Mouse (Mus musculus): ENCODE results near the gene Mip. TPM values are rescaled to one million over a fixed set of nuclear protein-coding genes. Genes with fewer than 3 reads are reported as not detected.
A peak's percentile ranks its signal among the peaks of the same experiment; 100 is the strongest.
"Not testable (repeated sequence)": the region's sequence is repeated elsewhere in the genome, so short reads cannot be mapped to it uniquely, and the experiment has no call there.

Gene Mip
- polyA plus RNA-seq, 1 experiment from 2014 or later: not detected

DNA sequence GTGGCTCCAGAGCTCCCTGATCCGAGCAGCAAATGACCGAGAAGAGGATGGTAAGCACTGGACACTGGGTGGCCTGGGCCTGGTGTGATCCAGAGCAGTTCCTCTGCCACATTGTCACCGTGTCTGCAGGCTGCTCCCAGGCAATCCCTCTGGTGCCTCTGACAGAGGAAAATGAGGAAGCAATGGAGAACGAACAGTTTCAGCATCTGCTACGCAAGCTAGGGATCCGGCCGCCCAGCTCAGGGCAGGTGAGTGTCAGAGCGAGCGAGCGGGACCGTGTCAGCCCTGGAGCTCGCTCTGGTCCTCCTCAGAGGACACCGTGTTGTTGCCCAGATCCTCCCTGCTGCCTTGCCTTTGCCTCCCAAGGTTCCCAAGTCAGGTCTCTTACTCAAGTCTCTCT lies 24.9 kb downstream of the Mip start:
- Histone ChIP-seq H3K4me2 (no peak overlapping the region), H3K9me3 (replicated peaks) (no peaks in the 10 kb centered on the region), H3K4me1 (replicated peaks) (peaks cover 5% of the 10 kb centered on the region; the same call in 1 of the 2 replicates), H3K27me3 (no peaks in the 10 kb centered on the region), H3K9ac (no peak overlapping the region), H3K4me3 (replicated peaks) (no peak overlapping the region), H3K36me3 (replicated peaks) (peaks cover 76% of the 10 kb centered on the region), H3K27ac (replicated peaks) (no peak overlapping the region)
- no peak for ATAC-seq (ENCODE audit: insufficient read depth)
- 83% methylated on average over 13 of the region's 13 CpGs for WGBS (ENCODE audit: insufficient replicate concordance)

DNA sequence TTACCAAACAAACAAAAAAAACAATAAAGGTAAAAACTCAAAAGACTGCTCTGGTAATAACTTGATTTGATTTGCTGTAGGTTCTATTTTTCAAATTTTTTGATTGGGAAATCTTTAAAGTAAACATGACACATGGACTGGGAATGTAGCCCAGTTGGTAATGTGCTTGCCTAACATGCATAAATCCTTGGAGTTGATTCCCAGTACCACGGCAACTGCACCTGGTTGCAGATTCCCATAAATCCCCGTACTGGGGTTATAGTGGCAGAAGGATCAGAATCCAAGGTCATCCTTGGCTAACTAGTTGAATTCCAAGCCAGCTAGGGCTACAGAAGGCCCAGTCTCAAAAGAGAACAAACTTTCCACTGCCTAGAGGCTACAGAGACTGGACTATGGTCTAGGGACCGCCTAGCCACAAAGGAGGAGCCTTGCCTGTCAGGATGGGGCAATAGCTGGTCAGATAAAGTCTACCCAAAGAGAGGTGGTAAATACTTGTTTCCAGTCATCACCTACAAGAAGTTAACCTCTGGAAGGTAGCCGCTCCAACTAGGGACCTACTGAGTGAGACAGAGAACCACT lies 28.1 kb downstream of the Mip start, which contains the start of gene Apon:
Gene Apon, plus strand, starts transcription at position 420 of the 579 bp plus-strand sequence.
- 0 out of 2 replicates have a peak, but pooled peaks have one; percentile 19 for ATAC-seq (ENCODE audit: insufficient read depth)

DNA sequence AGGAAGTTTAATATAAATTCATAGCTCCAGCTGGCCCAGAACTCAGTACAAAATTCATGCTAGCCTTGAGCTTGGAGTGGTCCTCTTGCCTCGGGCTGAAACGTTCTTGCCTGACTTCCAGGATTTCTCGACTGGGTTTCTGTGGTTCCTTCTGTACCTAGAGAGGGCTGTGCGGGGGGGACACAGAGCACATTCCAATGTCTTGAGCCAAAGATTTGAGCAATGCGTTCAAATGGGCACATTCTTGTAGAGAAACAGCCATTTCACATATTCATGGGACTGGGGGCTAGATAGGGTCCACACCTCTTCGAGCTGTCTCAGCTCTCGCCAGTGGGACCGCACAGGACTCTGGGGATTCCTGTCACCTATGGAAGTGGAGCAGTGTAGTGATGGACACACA lies 30.3 kb downstream of the Mip start:
- WGBS (ENCODE audit: insufficient replicate concordance): 75% methylated on average over 8 of the region's 8 CpGs
- Histone ChIP-seq H3K9me3 (replicated peaks) (no peaks in the 10 kb centered on the region), H3K27me3 (no peaks in the 10 kb centered on the region), H3K27ac (replicated peaks) (no peak overlapping the region), H3K9ac (no peak overlapping the region), H3K4me3 (replicated peaks) (no peak overlapping the region), H3K4me2 (no peak overlapping the region), H3K36me3 (replicated peaks) (peaks cover 23% of the 10 kb centered on the region), H3K4me1 (replicated peaks) (peaks cover 13% of the 10 kb centered on the region)
- no peak for ATAC-seq (ENCODE audit: insufficient read depth)

More for the DNA sequence above, 28.1 kb downstream of the Mip start, which contains the start of gene Apon:
- Histone ChIP-seq H3K27me3 (no peaks in the 10 kb centered on the region), H3K4me2 (no peak within 1 kb of the TSS), H3K4me3 (replicated peaks) (no peak within 1 kb of the TSS), H3K9ac (no peak within 1 kb of the TSS), H3K27ac (replicated peaks) (peak within 1 kb of the TSS; percentile 29), H3K9me3 (replicated peaks) (no peaks in the 10 kb centered on the region), H3K4me1 (replicated peaks) (peaks cover 6% of the 10 kb centered on the region; the same call in 1 of the 2 replicates), H3K36me3 (replicated peaks) (peaks cover 44% of the 10 kb centered on the region)
- 72% methylated on average over 4 of the region's 4 CpGs for WGBS (ENCODE audit: insufficient replicate concordance)

DNA sequence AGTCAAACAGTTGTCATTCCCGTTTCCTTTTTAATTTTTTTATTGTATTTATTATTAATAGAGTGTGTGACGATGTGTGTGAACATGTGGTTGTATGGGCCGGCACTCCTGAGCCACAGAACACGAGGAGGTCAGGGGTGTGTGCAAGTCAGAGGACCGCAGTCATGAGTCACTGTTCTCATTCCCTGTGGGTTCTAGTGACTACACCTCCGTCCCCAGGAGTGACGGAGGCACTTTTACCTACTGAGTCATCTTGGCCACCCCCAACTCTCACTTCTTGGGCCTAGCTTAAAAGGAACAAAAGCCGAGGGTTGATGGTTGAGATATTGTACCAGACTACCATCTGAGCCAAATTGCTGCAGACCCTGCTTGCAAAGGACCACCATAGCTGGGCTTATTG lies 30.7 kb downstream of the Mip start:
- Histone ChIP-seq H3K27me3 (no peaks in the 10 kb centered on the region), H3K4me1 (replicated peaks) (peaks cover 13% of the 10 kb centered on the region), H3K4me3 (replicated peaks) (no peak overlapping the region), H3K9ac (no peak overlapping the region), H3K9me3 (replicated peaks) (no peaks in the 10 kb centered on the region), H3K4me2 (no peak overlapping the region), H3K27ac (replicated peaks) (no peak overlapping the region), H3K36me3 (replicated peaks) (peaks cover 19% of the 10 kb centered on the region)
- no peak for ATAC-seq (ENCODE audit: insufficient read depth)
- 73% methylated on average over 8 of the region's 8 CpGs for WGBS (ENCODE audit: insufficient replicate concordance)

DNA sequence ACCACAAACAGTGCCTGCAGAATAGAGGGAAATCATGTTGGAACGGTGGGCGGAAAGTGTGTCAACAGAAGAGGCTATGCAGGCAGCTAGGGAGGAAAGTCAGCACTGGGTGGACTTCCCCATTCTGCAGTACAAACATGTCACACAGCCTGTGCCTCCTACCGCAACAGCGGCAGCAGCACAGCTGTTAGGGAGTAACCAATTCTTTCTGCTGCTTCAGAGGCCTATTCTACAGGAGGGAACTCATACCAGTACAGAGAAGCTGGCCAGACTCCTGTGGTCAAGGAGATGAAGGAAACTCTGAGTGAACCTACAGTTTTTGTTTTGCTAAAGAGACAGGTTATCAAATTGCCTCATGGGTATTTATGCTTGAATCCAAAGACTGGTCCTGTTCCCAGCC lies 33.3 kb downstream of the Mip start:
- Histone ChIP-seq H3K27me3 (no peaks in the 10 kb centered on the region), H3K9ac (no peak overlapping the region), H3K4me1 (replicated peaks) (peaks cover 11% of the 10 kb centered on the region), H3K9me3 (replicated peaks) (no peaks in the 10 kb centered on the region), H3K4me3 (replicated peaks) (no peak overlapping the region), H3K27ac (replicated peaks) (peak overlapping the region; percentile 30; the same call in 1 of the 2 replicates), H3K36me3 (replicated peaks) (no peaks in the 10 kb centered on the region), H3K4me2 (no peak overlapping the region)
- 13% methylated on average over 4 of the region's 4 CpGs for WGBS (ENCODE audit: insufficient replicate concordance)
- 0 out of 2 replicates have a peak, but pooled peaks have one; percentile 20 for ATAC-seq (ENCODE audit: insufficient read depth)

DNA sequence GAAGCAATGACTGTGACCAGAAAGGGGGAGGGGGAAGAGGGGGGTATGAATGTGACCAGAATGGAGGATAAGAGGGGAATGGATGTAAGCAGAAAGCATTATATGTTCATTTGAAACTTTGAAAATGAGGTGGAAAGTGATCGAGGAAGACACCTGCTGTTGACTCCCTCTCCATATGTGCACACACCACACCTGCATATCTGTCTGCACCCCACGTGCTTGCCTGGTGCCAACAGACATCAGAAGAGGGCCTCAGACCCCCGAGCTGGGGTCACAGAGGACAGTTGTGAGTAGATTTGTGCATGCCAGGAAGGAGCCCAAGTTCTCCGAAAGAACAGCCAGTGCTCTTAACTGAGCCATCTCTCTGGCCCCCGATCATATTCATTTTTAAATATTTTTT lies 34.3 kb downstream of the Mip start:
- WGBS (ENCODE audit: insufficient replicate concordance): 57% methylated on average over 5 of the region's 5 CpGs
- H3K36me3 ChIP-seq (replicated peaks): no peaks in the 10 kb centered on the region
- no peaks in the 10 kb centered on the region for H3K27me3 ChIP-seq
- no peak overlapping the region for H3K4me2 ChIP-seq
- no peak overlapping the region for H3K4me3 ChIP-seq (replicated peaks)
- H3K9me3 ChIP-seq (replicated peaks): no peaks in the 10 kb centered on the region
- no peak overlapping the region for H3K9ac ChIP-seq
- ATAC-seq (ENCODE audit: insufficient read depth): no peak
- peaks cover 8% of the 10 kb centered on the region for H3K4me1 ChIP-seq (replicated peaks)
- H3K27ac ChIP-seq (replicated peaks): no peak overlapping the region

DNA sequence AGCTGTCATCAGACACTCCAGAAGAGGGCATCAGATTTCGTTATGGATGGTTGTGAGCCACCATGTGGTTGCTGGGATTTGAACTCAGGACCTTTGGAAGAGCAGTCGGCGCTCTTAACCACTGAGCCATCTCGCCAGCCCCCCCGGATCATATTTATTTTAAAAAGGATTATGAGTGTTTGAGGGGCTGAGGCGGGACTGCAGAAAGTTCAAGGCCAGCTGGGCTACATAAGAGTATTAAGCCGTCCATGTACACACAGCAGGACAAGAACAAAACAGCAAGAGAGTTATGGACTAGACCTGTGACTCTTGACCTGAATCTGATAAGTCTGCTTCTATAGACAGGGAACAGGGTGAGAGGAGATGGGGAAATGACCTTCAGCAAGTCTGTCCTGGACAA lies 34.7 kb downstream of the Mip start:
- WGBS (ENCODE audit: insufficient replicate concordance): 77% methylated on average over 7 of the region's 7 CpGs
- H3K4me3 ChIP-seq (replicated peaks); H3K27ac ChIP-seq (replicated peaks); H3K9me3 ChIP-seq (replicated peaks); H3K27me3 ChIP-seq; H3K36me3 ChIP-seq (replicated peaks); H3K4me1 ChIP-seq (replicated peaks); H3K4me2 ChIP-seq; H3K9ac ChIP-seq; ATAC-seq (ENCODE audit: insufficient read depth): not testable (repeated sequence)

DNA sequence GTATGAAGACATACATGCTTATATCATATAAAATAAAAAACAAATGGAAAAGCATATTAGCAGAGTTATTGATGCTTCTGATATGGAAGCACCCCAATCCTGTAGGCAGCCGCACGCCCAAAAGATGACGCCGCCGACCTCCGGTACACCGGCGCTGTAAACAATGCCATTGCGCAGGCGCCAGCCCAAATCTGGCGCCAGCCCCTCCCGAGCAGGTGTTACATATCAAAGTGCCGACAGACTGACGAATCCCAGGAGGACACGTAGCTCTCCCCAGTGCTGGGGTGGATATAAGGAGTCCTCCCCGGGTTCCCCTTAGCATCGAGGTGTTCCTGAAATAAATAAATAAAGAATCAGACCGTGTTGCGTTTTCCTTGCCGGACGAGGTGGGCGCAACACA lies 36.7 kb downstream of the Mip start:
- Histone ChIP-seq H3K9ac (no peak overlapping the region), H3K4me1 (replicated peaks) (peaks cover 8% of the 10 kb centered on the region), H3K4me2 (no peak overlapping the region), H3K4me3 (replicated peaks) (no peak overlapping the region), H3K27me3 (no peaks in the 10 kb centered on the region), H3K36me3 (replicated peaks) (no peaks in the 10 kb centered on the region), H3K27ac (replicated peaks) (no peak overlapping the region), H3K9me3 (replicated peaks) (no peaks in the 10 kb centered on the region)
- 80% methylated on average over 22 of the region's 22 CpGs for WGBS (ENCODE audit: insufficient replicate concordance)
- ATAC-seq (ENCODE audit: insufficient read depth): no peak

DNA sequence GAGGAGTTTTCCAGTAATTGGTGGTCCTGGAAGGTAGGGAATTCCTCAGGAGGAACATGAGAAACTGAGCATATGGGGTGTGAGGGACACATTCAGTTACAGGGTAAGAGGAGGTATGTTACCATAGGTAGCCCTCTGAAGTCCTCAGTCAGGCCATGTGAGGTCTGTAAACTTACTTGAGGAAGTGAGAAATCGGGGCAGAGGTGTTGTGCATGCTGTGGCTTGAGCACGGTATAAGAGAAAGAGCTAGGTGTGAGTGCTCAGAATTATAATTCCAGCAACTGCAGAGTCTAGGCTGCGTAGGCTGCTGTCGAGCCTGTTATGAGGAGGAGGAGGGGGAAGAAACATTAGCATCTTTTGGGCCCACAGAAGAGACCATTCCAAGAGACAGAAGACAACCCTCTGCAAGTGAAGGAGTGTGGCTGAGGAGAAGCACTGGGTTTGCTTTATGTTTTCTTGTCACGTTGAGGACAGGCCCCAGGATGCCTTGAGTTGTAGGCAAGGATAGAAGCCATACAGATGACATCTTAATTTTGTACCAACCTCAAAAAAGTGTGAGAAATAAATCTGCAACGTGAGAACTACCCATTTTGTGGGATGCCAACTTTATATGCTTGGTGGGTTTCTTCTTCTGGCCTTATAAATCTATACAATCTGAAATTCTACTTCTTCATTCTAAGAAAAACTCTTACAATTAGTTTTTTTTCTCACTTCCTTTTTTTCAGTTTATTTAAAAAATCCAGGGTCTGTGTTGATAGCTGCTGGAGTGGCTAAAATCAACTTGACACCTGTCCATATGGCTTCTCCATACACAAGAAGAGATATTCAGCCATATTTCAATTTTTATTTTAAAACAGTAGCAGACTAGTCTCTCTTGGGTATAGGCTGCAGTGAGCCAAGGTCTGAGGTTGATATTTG lies 38.0 kb downstream of the Mip start:
- ATAC-seq (ENCODE audit: insufficient read depth): no peak
- Histone ChIP-seq H3K36me3 (replicated peaks) (no peaks in the 10 kb centered on the region), H3K27ac (replicated peaks) (no peak overlapping the region), H3K9me3 (replicated peaks) (no peaks in the 10 kb centered on the region), H3K4me1 (replicated peaks) (peaks cover 8% of the 10 kb centered on the region), H3K27me3 (no peaks in the 10 kb centered on the region), H3K4me3 (replicated peaks) (no peak overlapping the region), H3K9ac (no peak overlapping the region), H3K4me2 (no peak overlapping the region)
- 66% methylated on average over 6 of the region's 6 CpGs for WGBS (ENCODE audit: insufficient replicate concordance)

DNA sequence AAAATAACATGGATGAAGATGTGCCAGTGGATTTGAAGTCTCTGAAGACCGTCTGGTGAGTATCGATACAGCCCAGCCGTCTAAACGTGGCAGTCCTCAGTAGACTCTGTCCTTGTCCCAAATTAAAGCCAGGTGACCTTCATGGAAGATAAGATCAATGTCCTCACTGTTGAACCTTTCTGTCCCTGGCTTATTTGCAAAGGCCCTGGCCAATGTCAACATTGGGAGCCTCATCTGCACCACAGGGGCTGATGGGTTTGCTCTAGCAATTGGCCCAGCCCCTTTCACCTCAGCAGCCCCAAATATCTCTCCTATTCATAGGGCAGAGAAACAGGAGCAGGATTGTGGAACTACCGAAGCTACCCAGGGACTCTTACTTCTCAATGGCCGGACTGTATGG lies 42.7 kb downstream of the Mip start, which contains the start of gene Apof:
Gene Apof, plus strand, starts transcription at position 301 of the 400 bp plus-strand sequence.
- WGBS (ENCODE audit: insufficient replicate concordance): 70% methylated on average over 6 of the region's 6 CpGs
- no peak within 1 kb of the TSS for H3K9ac ChIP-seq
- H3K9me3 ChIP-seq (replicated peaks): no peaks in the 10 kb centered on the region
- H3K27ac ChIP-seq (replicated peaks): peak within 1 kb of the TSS; percentile 48
- peaks cover 28% of the 10 kb centered on the region for H3K4me1 ChIP-seq (replicated peaks)
- peak; percentile 17 for ATAC-seq (ENCODE audit: insufficient read depth)
- H3K36me3 ChIP-seq (replicated peaks): no peaks in the 10 kb centered on the region
- H3K27me3 ChIP-seq: no peaks in the 10 kb centered on the region
- peak within 1 kb of the TSS; percentile 83 for H3K4me2 ChIP-seq
- H3K4me3 ChIP-seq (replicated peaks): peak within 1 kb of the TSS; percentile 79

DNA sequence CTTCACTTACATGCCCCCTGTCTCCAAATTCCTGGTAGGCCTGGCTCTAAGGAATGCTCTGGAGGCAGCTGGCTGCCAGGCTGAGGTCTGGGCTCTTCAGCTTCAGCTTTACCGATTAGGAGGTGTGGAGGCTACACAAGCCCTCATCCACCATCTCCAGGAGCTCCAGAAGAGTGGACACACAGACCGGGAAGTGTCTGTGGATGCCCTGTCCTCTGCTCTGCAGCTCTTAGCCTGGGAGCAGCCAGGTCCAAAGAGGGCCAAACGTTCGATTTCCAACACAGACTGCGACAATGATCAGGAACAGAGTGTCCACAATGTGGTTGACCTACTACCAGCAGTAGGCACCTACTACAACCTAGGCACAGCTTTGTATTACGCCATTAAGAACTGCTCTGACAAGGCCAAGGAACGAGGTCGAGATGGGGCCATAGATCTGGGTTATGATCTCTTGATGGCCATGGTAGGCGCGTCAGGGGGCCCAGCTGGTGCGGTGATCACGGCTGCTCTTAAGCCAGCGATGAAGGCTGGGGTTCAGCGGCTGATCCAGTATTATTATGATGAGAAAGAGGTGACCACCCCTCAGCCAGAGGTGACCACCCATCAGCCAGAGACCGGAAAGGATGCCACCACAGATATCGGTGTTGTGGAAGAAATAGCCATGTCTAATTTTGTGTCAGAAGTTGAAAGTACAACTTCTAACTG lies 43.7 kb downstream of the Mip start:
- Histone ChIP-seq H3K4me3 (replicated peaks) (peak overlapping the region; percentile 79), H3K4me1 (replicated peaks) (peaks cover 28% of the 10 kb centered on the region), H3K4me2 (peak overlapping the region; percentile 83), H3K9ac (peak overlapping the region; percentile 59; the same call in 1 of the 2 replicates), H3K36me3 (replicated peaks) (no peaks in the 10 kb centered on the region), H3K27ac (replicated peaks) (peak overlapping the region; percentile 73), H3K27me3 (no peaks in the 10 kb centered on the region), H3K9me3 (replicated peaks) (no peaks in the 10 kb centered on the region)
- WGBS (ENCODE audit: insufficient replicate concordance): 79% methylated on average over 16 of the region's 16 CpGs
- no peak for ATAC-seq (ENCODE audit: insufficient read depth)
